Mouse (Mus musculus): ENCODE results near the gene Uhmk1. TPM values are rescaled to one million over a fixed set of nuclear protein-coding genes. Genes with fewer than 3 reads are reported as not detected.

Gene Uhmk1
- polyA plus RNA-seq, 1 experiment from 2014 or later: 14.4 TPM

DNA sequence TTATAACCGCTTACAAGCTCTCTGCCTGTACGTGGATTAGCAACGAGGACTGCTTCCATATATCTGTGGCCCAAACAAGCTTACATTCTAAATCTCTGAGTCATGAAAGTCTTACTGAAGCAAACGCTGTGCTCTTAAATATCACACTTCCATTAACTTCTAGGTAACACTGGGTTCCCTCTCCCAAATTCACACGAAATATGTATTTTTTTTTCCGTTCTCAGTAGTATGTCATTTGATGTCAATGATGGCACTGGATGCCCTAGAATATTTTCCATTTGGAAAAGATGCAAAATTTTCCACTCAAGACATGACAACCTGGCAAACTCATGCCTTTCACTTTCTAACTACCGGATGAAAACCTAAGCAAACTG is 827 bp downstream of the Uhmk1 start:
- WGBS: 47% methylated on average over 7 of the region's 7 CpGs
- peak overlapping the region; percentile 85 for H3K4me3 ChIP-seq (replicated peaks; ENCODE audit: low read length)
- ATAC-seq (ENCODE audit: low FRiP score): no peak
- no peak overlapping the region for H3K27ac ChIP-seq
- H3K9me3 ChIP-seq (ENCODE audit: control insufficient read depth, low read length): no peaks in the 10 kb centered on the region
- peaks cover 11% of the 10 kb centered on the region for H3K4me1 ChIP-seq (replicated peaks; ENCODE audit: control insufficient read depth, insufficient read depth, low read length)
- no peak for DNase-seq (ENCODE audit: low spot score)
- H3K36me3 ChIP-seq (replicated peaks; ENCODE audit: control insufficient read depth, insufficient read depth): peaks cover 29% of the 10 kb centered on the region
- H3K4me2 ChIP-seq (replicated peaks): peak overlapping the region; percentile 87
- peak overlapping the region; percentile 76 for H3K9ac ChIP-seq
- H3K27me3 ChIP-seq (ENCODE audit: control insufficient read depth, insufficient read depth, low read length): peaks cover 4% of the 10 kb centered on the region; the same call in 1 of the 2 replicates

DNA sequence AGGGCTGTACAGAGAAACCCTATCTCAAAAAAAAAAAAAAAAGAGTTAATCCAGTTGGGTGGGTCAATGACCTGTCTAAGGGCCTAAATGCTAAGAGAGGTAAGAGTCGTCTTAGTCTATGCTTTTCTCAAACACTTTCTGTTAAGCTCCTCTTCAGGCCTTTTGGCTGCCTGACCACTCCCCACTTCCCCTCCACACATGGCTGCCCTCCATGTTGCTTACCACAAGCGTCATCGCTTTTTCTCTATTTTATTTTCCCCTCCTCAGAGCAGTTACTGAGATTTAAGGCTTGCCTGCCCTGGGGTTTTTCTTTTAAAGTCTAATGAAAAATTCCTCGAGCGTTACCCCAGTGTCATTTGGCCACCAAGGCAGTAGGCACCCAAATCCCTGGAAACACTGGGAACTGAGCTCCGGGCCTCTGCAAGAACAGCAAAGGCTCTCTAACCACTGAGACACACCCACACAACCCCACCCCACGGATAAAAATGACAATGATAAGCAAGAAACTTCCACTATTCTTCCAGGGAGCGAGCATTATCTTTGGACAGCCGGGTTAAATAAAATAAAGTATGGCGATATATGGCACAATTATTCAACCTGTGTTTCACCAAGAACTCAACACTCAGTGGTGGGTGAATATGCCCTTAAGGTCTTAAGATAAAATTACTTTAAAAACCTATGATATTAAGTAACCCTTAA is 1.9 kb downstream of the Uhmk1 start:
- no peaks in the 10 kb centered on the region for H3K9me3 ChIP-seq (ENCODE audit: control insufficient read depth, low read length)
- no peak overlapping the region for H3K4me3 ChIP-seq (replicated peaks; ENCODE audit: low read length)
- 95% methylated on average over 10 of the region's 10 CpGs for WGBS
- H3K4me2 ChIP-seq (replicated peaks): peak overlapping the region; percentile 13; the same call in 1 of the 2 replicates
- no peak overlapping the region for H3K9ac ChIP-seq
- H3K27me3 ChIP-seq (ENCODE audit: control insufficient read depth, insufficient read depth, low read length): peaks cover 4% of the 10 kb centered on the region; the same call in 1 of the 2 replicates
- H3K36me3 ChIP-seq (replicated peaks; ENCODE audit: control insufficient read depth, insufficient read depth): peaks cover 39% of the 10 kb centered on the region
- no peak for DNase-seq (ENCODE audit: low spot score)
- peaks cover 11% of the 10 kb centered on the region for H3K4me1 ChIP-seq (replicated peaks; ENCODE audit: control insufficient read depth, insufficient read depth, low read length)
- no peak overlapping the region for H3K27ac ChIP-seq
- ATAC-seq (ENCODE audit: low FRiP score): no peak

DNA sequence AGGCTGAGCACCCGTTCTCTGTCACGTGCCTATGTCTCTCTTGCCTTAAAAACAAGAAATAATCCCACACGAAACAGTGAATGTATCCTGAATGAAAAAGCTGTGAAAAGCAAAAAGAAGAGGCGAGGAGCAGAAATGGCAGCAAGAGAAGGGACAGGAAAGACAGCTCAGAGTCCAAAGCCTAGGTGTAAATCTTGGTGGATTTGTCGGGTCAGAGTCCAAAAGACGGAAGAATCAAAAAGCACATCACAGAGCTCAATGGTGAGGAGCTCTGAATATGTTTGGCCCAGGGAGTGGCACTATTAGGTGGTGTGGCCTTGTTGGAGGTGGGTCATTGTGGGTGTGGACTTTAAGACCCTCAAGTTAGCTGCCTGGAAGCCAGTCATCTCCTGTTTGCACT is 8.8 kb downstream of the Uhmk1 start:
- Histone ChIP-seq H3K4me1 (replicated peaks; ENCODE audit: control insufficient read depth, insufficient read depth, low read length) (no peaks in the 10 kb centered on the region), H3K9ac (no peak overlapping the region), H3K4me2 (replicated peaks) (no peak overlapping the region), H3K27me3 (ENCODE audit: control insufficient read depth, insufficient read depth, low read length) (no peaks in the 10 kb centered on the region), H3K27ac (no peak overlapping the region), H3K4me3 (replicated peaks; ENCODE audit: low read length) (no peak overlapping the region), H3K9me3 (ENCODE audit: control insufficient read depth, low read length) (no peaks in the 10 kb centered on the region), H3K36me3 (replicated peaks; ENCODE audit: control insufficient read depth, insufficient read depth) (peaks cover 92% of the 10 kb centered on the region)
- ATAC-seq (ENCODE audit: low FRiP score) (no peak), DNase-seq (ENCODE audit: low spot score) (no peak)
- WGBS: 98% methylated on average over 6 of the region's 6 CpGs

DNA sequence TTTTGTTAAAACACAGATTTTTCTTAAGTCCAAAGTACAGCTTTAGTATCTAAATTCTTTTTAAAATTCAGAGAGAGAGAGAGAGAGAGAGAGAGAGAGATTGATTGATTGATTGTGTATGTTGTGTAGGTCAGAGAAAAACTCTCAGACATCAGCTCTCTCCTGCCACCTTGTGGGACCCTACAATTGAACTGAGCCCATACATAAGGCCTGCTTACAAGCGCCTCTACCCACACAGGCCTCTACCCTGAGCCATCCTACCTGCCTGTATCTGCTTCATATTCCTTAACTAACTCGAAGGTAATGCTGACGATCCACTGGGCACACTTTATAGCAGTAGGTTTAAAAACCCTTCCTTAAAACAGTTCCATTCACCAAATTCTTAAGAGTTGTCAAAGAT is 14.8 kb downstream of the Uhmk1 start:
- Histone ChIP-seq H3K4me3 (replicated peaks; ENCODE audit: low read length) (no peak overlapping the region), H3K9ac (no peak overlapping the region), H3K9me3 (ENCODE audit: control insufficient read depth, low read length) (no peaks in the 10 kb centered on the region), H3K27ac (no peak overlapping the region), H3K36me3 (replicated peaks; ENCODE audit: control insufficient read depth, insufficient read depth) (peaks cover 83% of the 10 kb centered on the region), H3K4me2 (replicated peaks) (no peak overlapping the region), H3K27me3 (ENCODE audit: control insufficient read depth, insufficient read depth, low read length) (no peaks in the 10 kb centered on the region), H3K4me1 (replicated peaks; ENCODE audit: control insufficient read depth, insufficient read depth, low read length) (no peaks in the 10 kb centered on the region)
- WGBS: 82% methylated on average over 3 of the region's 3 CpGs
- DNase-seq (ENCODE audit: low spot score) (peak; percentile 61), ATAC-seq (ENCODE audit: low FRiP score) (peak; percentile 24; the same call in 1 of the 2 replicates)

DNA sequence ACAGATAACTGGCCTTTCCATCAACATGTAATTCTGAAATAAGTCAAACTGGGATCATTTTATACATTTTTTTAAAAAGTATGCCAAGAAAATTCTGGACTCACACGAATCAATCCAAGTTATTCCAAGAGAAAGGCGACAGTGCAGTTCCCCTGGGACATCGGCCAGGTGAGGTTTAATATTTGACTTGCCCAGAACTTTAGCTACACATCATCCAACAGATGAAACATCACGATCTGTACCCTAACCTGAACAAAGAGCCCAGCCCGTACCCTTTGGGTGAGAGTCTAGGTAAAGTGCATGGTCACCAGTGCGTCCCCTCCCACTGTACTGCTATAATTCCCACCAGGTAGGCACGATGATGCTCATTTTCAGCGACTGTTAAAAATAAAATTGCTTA is 19.0 kb downstream of the Uhmk1 start:
- H3K27me3 ChIP-seq (ENCODE audit: control insufficient read depth, insufficient read depth, low read length): no peaks in the 10 kb centered on the region
- ATAC-seq (ENCODE audit: low FRiP score) (no peak), DNase-seq (ENCODE audit: low spot score) (no peak)
- H3K4me2 ChIP-seq (replicated peaks): no peak overlapping the region
- no peak overlapping the region for H3K27ac ChIP-seq
- 94% methylated on average over 8 of the region's 8 CpGs for WGBS
- H3K9me3 ChIP-seq (ENCODE audit: control insufficient read depth, low read length): no peaks in the 10 kb centered on the region
- H3K36me3 ChIP-seq (replicated peaks; ENCODE audit: control insufficient read depth, insufficient read depth): peaks cover 83% of the 10 kb centered on the region
- H3K4me3 ChIP-seq (replicated peaks; ENCODE audit: low read length): no peak overlapping the region
- H3K9ac ChIP-seq: no peak overlapping the region
- no peaks in the 10 kb centered on the region for H3K4me1 ChIP-seq (replicated peaks; ENCODE audit: control insufficient read depth, insufficient read depth, low read length)

DNA sequence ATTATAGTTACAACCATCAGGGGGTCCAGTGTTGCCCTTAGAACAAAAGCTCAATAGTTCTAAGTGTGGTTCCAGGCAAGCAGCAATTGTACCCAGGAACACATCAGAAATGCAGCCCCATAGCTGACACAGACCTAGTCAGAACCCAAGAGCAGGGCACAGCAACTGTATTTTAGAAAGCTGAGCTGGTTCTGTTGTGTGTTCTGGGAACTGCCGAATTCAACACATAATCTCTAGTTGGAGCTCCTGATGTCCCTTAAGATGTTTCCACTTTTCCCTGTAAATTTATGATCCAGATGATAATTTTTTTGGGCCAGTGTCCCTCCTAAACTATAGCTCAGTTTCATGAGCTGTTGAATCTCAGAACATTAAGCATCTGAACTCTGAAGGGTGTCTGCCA is 23.3 kb downstream of the Uhmk1 start:
- Histone ChIP-seq H3K36me3 (replicated peaks; ENCODE audit: control insufficient read depth, insufficient read depth) (peaks cover 44% of the 10 kb centered on the region), H3K9me3 (ENCODE audit: control insufficient read depth, low read length) (no peaks in the 10 kb centered on the region), H3K27me3 (ENCODE audit: control insufficient read depth, insufficient read depth, low read length) (no peaks in the 10 kb centered on the region), H3K9ac (no peak overlapping the region), H3K4me3 (replicated peaks; ENCODE audit: low read length) (no peak overlapping the region), H3K4me2 (replicated peaks) (no peak overlapping the region), H3K4me1 (replicated peaks; ENCODE audit: control insufficient read depth, insufficient read depth, low read length) (no peaks in the 10 kb centered on the region), H3K27ac (no peak overlapping the region)
- ATAC-seq (ENCODE audit: low FRiP score) (no peak), DNase-seq (ENCODE audit: low spot score) (no peak)
- 92% methylated on average over 1 of the region's 1 CpGs for WGBS

DNA sequence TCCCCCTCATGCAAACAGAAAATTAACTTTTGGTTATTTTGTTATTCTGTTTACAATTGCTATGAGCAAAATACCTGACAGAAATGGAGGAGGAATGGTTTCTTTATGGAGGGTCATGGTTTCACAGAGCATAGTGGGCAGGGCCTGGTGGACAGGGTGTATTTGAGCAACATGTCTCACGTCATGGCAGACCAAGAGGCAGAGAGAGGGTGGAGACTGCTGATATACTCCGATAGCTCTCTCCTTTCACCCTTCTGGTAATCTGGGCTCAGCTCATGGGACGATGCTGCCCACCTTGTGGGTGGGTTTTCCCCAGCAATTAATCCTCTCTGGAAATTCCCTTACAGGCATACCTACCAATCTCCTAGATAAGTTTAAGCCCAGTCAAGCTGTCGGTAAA is 25.0 kb downstream of the Uhmk1 start:
- Histone ChIP-seq H3K36me3 (replicated peaks; ENCODE audit: control insufficient read depth, insufficient read depth) (peaks cover 32% of the 10 kb centered on the region), H3K27me3 (ENCODE audit: control insufficient read depth, insufficient read depth, low read length) (no peaks in the 10 kb centered on the region), H3K27ac (no peak overlapping the region), H3K9ac (no peak overlapping the region), H3K4me3 (replicated peaks; ENCODE audit: low read length) (no peak overlapping the region), H3K9me3 (ENCODE audit: control insufficient read depth, low read length) (no peaks in the 10 kb centered on the region), H3K4me1 (replicated peaks; ENCODE audit: control insufficient read depth, insufficient read depth, low read length) (no peaks in the 10 kb centered on the region), H3K4me2 (replicated peaks) (no peak overlapping the region)
- DNase-seq (ENCODE audit: low spot score): no peak
- no peak for ATAC-seq (ENCODE audit: low FRiP score)
- 86% methylated on average over 4 of the region's 4 CpGs for WGBS

DNA sequence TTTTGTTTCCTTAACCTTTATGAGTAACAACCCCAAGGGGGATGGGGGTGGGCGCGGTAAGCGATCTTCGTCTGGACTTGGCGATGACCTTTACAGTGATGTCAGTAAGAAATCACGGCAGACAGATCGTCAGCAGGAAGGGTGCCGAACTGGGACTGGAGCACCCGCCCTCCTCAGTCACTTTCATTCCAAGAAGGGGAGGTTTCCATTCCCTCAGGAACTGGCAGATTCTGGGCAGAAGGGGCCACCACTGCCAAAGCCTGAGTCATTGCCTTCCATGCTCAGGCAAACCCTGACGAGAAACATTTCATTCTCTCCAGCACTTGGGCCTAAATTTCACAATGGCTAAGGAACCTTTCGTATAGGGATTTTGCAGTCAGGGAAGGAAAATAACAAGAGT is 26.6 kb downstream of the Uhmk1 start:
- Histone ChIP-seq H3K27me3 (ENCODE audit: control insufficient read depth, insufficient read depth, low read length) (no peaks in the 10 kb centered on the region), H3K9me3 (ENCODE audit: control insufficient read depth, low read length) (no peaks in the 10 kb centered on the region), H3K4me1 (replicated peaks; ENCODE audit: control insufficient read depth, insufficient read depth, low read length) (no peaks in the 10 kb centered on the region), H3K9ac (no peak overlapping the region), H3K4me2 (replicated peaks) (no peak overlapping the region), H3K36me3 (replicated peaks; ENCODE audit: control insufficient read depth, insufficient read depth) (peaks cover 16% of the 10 kb centered on the region), H3K27ac (no peak overlapping the region), H3K4me3 (replicated peaks; ENCODE audit: low read length) (no peak overlapping the region)
- DNase-seq (ENCODE audit: low spot score) (no peak), ATAC-seq (ENCODE audit: low FRiP score) (no peak)
- WGBS: 79% methylated on average over 11 of the region's 11 CpGs

DNA sequence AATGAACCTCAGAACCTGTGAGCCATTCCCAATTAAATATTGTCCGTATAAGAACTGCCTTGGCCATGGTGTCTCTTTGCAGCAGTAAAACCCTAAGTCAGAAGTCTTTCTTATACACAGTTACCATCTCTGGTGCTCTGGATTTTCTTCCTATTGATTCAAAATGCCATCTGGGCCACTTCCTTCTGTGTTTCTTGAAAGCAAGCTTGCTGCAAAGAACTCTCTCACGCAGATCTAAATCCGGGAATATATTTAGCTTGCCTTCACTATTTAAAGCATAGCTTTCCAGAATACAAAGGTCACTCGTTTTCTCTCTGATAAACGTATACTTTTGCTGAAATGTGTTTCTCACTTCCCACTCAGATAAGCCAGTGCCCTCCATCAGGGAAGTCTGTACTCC is 28.7 kb downstream of the Uhmk1 start:
- Histone ChIP-seq H3K9ac (no peak overlapping the region), H3K4me1 (replicated peaks; ENCODE audit: control insufficient read depth, insufficient read depth, low read length) (no peaks in the 10 kb centered on the region), H3K4me3 (replicated peaks; ENCODE audit: low read length) (no peak overlapping the region), H3K36me3 (replicated peaks; ENCODE audit: control insufficient read depth, insufficient read depth) (no peaks in the 10 kb centered on the region; the same call in 1 of the 2 replicates), H3K4me2 (replicated peaks) (no peak overlapping the region), H3K27ac (no peak overlapping the region), H3K9me3 (ENCODE audit: control insufficient read depth, low read length) (no peaks in the 10 kb centered on the region), H3K27me3 (ENCODE audit: control insufficient read depth, insufficient read depth, low read length) (no peaks in the 10 kb centered on the region)
- 90% methylated on average over 5 of the region's 5 CpGs for WGBS
- DNase-seq (ENCODE audit: low spot score) (no peak), ATAC-seq (ENCODE audit: low FRiP score) (no peak)

DNA sequence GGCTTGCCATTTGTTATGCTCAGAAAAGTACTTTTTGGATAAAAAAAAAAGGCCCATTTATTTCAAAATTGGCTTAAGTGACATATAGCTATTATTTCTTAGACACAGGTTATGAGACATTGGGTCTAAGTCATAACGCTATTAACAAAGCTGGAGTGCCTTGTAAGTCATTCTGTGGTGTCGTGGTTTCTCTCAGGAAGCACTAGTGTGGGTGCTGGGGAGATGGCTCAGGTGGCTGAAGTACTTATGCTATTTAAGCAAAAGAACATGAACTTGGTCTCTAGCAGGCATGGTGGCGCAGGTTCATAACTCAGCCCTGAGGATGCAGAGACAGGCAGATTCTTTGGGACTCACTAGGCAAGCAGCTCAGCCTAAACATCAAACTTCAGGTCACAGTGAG is 30.1 kb downstream of the Uhmk1 start:
- Histone ChIP-seq H3K27me3 (ENCODE audit: control insufficient read depth, insufficient read depth, low read length) (no peaks in the 10 kb centered on the region), H3K36me3 (replicated peaks; ENCODE audit: control insufficient read depth, insufficient read depth) (no peaks in the 10 kb centered on the region), H3K4me3 (replicated peaks; ENCODE audit: low read length) (no peak overlapping the region), H3K9ac (no peak overlapping the region), H3K4me1 (replicated peaks; ENCODE audit: control insufficient read depth, insufficient read depth, low read length) (no peaks in the 10 kb centered on the region), H3K4me2 (replicated peaks) (no peak overlapping the region), H3K9me3 (ENCODE audit: control insufficient read depth, low read length) (no peaks in the 10 kb centered on the region), H3K27ac (no peak overlapping the region)
- DNase-seq (ENCODE audit: low spot score): no peak
- 97% methylated on average over 3 of the region's 3 CpGs for WGBS
- ATAC-seq (ENCODE audit: low FRiP score): no peak

Measured in hindbrain, embryonic 14.5 days (tissue).